9 mouse cellular contexts compared by ENCODE assay signal in the genomic region with DNA sequence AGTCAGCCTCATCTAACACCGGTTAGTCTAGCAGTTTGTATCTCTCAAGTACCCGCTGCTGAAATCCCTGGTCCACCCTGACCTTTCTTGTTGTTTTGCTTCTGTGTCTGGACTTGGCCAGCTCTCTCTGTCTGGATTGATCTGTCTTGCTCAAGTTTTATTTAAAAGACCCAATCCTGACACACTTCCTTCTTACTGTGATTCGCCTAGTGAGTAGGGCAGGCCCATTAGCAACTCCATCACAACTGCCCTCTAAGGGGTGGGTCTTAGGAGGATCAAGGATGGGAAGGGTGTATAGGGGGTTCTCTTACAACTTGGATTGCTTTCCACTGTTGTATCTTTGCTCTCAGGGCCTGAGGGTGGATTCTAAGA. TPM values are rescaled to one million over a fixed set of nuclear protein-coding genes. Genes with fewer than 3 reads are reported as not detected.
DNase-seq lines count a peak whose midpoint lies in the region; ATAC-seq and TF ChIP-seq lines count a peak whose summit lies in the region.
"Had no signal": no experiment of that assay in that cellular context is flagged by ENCODE, and none has a peak within 500 bp of the region (broad histone marks: within the 10 kb centered on the region; RNA-seq: fewer than 3 reads in every experiment).

No protein-coding gene starts in this region.

- H3K27me3 ChIP-seq in liver, adult 2 months (ENCODE audit: control insufficient read depth, insufficient read depth, low read length): no peaks in the 10 kb centered on the region
- no peaks in the 10 kb centered on the region for H3K27me3 ChIP-seq in heart, embryonic 11.5 days (ENCODE audit: control insufficient read depth, insufficient read depth, low read length)
- H3K27me3 ChIP-seq in kidney, embryonic 15.5 days: no peaks in the 10 kb centered on the region

- peaks cover 8% of the 10 kb centered on the region for H3K4me1 ChIP-seq in liver, adult 2 months (ENCODE audit: control insufficient read depth, insufficient read depth, low read length)
- peaks cover 8% of the 10 kb centered on the region for H3K4me1 ChIP-seq in heart, embryonic 11.5 days (ENCODE audit: control insufficient read depth, insufficient read depth, low read length)
- peaks cover 24% of the 10 kb centered on the region for H3K4me1 ChIP-seq in kidney, embryonic 15.5 days

- peak overlapping the region; percentile 77; the same call in 1 of the 2 replicates for H3K9ac ChIP-seq in liver, adult 2 months (ENCODE audit: low read depth, low read length)
- H3K9ac ChIP-seq in heart, embryonic 11.5 days (ENCODE audit: low read depth, low read length): peak overlapping the region; percentile 85
- H3K9ac ChIP-seq in kidney, embryonic 15.5 days: peak overlapping the region; percentile 71; the same call in 1 of the 2 replicates

- ATAC-seq in heart, embryonic 11.5 days (replicated peaks; ENCODE audit: insufficient number of reproducible peaks, low FRiP score, low TSS enrichment): peak; percentile 35; the same call in 1 of the 2 replicates
- peak; percentile 74 for ATAC-seq in kidney, embryonic 15.5 days (replicated peaks; ENCODE audit: low FRiP score)

- peak; percentile 92 for DNase-seq in liver, adult 2 months (ENCODE audit: extremely low read depth, low read depth, low spot score)
- no peak for DNase-seq in liver
- peak; percentile 45 for DNase-seq in lung, postnatal 36 days
- no peak for DNase-seq in yolk sac, embryonic 10.5 days (ENCODE audit: low spot score)
- no peak for DNase-seq in cerebellum, postnatal 4 days (ENCODE audit: low spot score in 2 of 2)
- no peak for DNase-seq in cerebellum, adult 8-10 months

- peak overlapping the region; percentile 33 for H3K27ac ChIP-seq in liver, adult 2 months (replicated peaks; ENCODE audit: insufficient read depth, low read depth, low read length)
- peak overlapping the region; percentile 79 for H3K27ac ChIP-seq in heart, embryonic 11.5 days (ENCODE audit: low read depth, low read length)
- peak overlapping the region; percentile 79 for H3K27ac ChIP-seq in kidney, embryonic 15.5 days

- no peaks in the 10 kb centered on the region for H3K36me3 ChIP-seq in liver, adult 2 months (ENCODE audit: control insufficient read depth, insufficient read depth, low read length)
- H3K36me3 ChIP-seq in heart, embryonic 11.5 days (ENCODE audit: control insufficient read depth, insufficient read depth, low read length): no peaks in the 10 kb centered on the region
- peaks cover 12% of the 10 kb centered on the region; the same call in 1 of the 2 replicates for H3K36me3 ChIP-seq in kidney, embryonic 15.5 days

- TF ChIP-seq POLR2A in liver, adult 2 months (IDR thresholded peaks at IDR 0.05; ENCODE audit: extremely low read depth, insufficient read depth, low read length): no peak

- no peak for TF ChIP-seq CTCF in liver, adult 2 months (IDR thresholded peaks at IDR 0.05; ENCODE audit: low read depth, low read length)

- H3K4me3 ChIP-seq in liver, adult 2 months (ENCODE audit: insufficient read depth, low read depth, low read length): peak overlapping the region; percentile 74; the same call in 1 of the 2 replicates
- peak overlapping the region; percentile 47 for H3K4me3 ChIP-seq in heart, embryonic 11.5 days (ENCODE audit: low read depth, low read length)
- peak overlapping the region; percentile 46 for H3K4me3 ChIP-seq in kidney, embryonic 15.5 days (replicated peaks)

- H3K4me2 ChIP-seq in heart, embryonic 11.5 days: peak overlapping the region; percentile 80
- H3K4me2 ChIP-seq in kidney, embryonic 15.5 days: peak overlapping the region; percentile 77

- no peaks in the 10 kb centered on the region for H3K9me3 ChIP-seq in heart, embryonic 11.5 days (replicated peaks; ENCODE audit: control insufficient read depth, low read length)
- H3K9me3 ChIP-seq in kidney, embryonic 15.5 days (replicated peaks): no peaks in the 10 kb centered on the region; the same call in 1 of the 2 replicates

- WGBS in liver, adult 2 months: 14% methylated on average over 3 of the region's 3 CpGs
- 53% methylated on average over 3 of the region's 3 CpGs for WGBS in heart, embryonic 11.5 days (ENCODE audit: insufficient replicate concordance)
- WGBS in kidney, embryonic 15.5 days: 69% methylated on average over 3 of the region's 3 CpGs

- no peaks in the 10 kb centered on the region for H3K79me2 ChIP-seq in liver, adult 2 months (ENCODE audit: control insufficient read depth, insufficient read depth, low read length)

RNA-seq across cellular contexts. Expression of a gene that starts 1.0 kb away (rescaled TPM):
- total RNA-seq in liver, adult 2 months (2014; rRNA removed): 3.5 and 3.7 TPM in 2 replicates
- polyA plus RNA-seq in liver, adult 2 months (2012; rRNA removed): 2.0 and 3.2 TPM in 2 replicates
- 58.8 and 60.8 TPM in 2 replicates for polyA plus RNA-seq in heart, embryonic 11.5 days (2014; fragmentation: Nextera tagmentation; extraction: Ambion mirVana)
- polyA plus RNA-seq in kidney, embryonic 15.5 days (2015; fragmentation: Nextera tagmentation; extraction: Ambion mirVana): 62.3 and 69.4 TPM in 2 replicates

RNA-seq across cellular contexts. Expression of a gene that starts 22.6 kb away (rescaled TPM):
- total RNA-seq in liver, adult 2 months (2014; rRNA removed): not detected in 2 replicates
- polyA plus RNA-seq in liver, adult 2 months (2012; rRNA removed): not detected in 2 replicates
- polyA plus RNA-seq in heart, embryonic 11.5 days (2014; fragmentation: Nextera tagmentation; extraction: Ambion mirVana): 1.3 and 2.2 TPM in 2 replicates
- 1.0 and 1.7 TPM in 2 replicates for polyA plus RNA-seq in kidney, embryonic 15.5 days (2015; fragmentation: Nextera tagmentation; extraction: Ambion mirVana)
- total RNA-seq: layer of hippocampus, postnatal 10 days had no signal

RNA-seq across cellular contexts. Expression of a gene that starts 53.5 kb away (rescaled TPM):
- total RNA-seq in liver, adult 2 months (2014; rRNA removed): 30.3 and 34.6 TPM in 2 replicates
- 17.8 and 23.6 TPM in 2 replicates for polyA plus RNA-seq in liver, adult 2 months (2012; rRNA removed)
- polyA plus RNA-seq in heart, embryonic 11.5 days (2014; fragmentation: Nextera tagmentation; extraction: Ambion mirVana): 48.5 and 56.1 TPM in 2 replicates
- polyA plus RNA-seq in kidney, embryonic 15.5 days (2015; fragmentation: Nextera tagmentation; extraction: Ambion mirVana): 70.3 and 74.0 TPM in 2 replicates

Comparison
In these comparisons a context has a peak if more than half of its experiments do, and no peak if none do; other contexts are left out.
1. DNase-seq: peak in liver, adult 2 months (single experiment) and lung, postnatal 36 days (single experiment); none in liver (single experiment), yolk sac, embryonic 10.5 days (single experiment), cerebellum, postnatal 4 days (0 of 2) and cerebellum, adult 8-10 months (single experiment).
2. RNA of a gene that starts 1.0 kb away (polyA plus RNA-seq): 62.3 to 69.4 TPM in kidney, embryonic 15.5 days and 58.8 to 60.8 TPM in heart, embryonic 11.5 days; 2.0 to 3.2 TPM in liver, adult 2 months; every median in the first group is over 10 times any median in the second.
3. Peak in every context shown above with its lines, with median percentiles within 50 percentile points of each other: H3K27ac ChIP-seq, H3K4me3 ChIP-seq and H3K9ac ChIP-seq.